ENCODE assay signal across 14 mouse cellular contexts in genomic region chr12:69939291-69939690, GRCm38 (mm10). TPM values are rescaled to one million over a fixed set of nuclear protein-coding genes. Genes with fewer than 3 reads are reported as not detected.
DNase-seq lines count a peak whose midpoint lies in the region; ATAC-seq and TF ChIP-seq lines count a peak whose summit lies in the region.
"Had no signal": no experiment of that assay in that cellular context is flagged by ENCODE, and none has a peak within 500 bp of the region (broad histone marks: within the 10 kb centered on the region; RNA-seq: fewer than 3 reads in every experiment).

No protein-coding gene starts in this region.

- H3K4me3 ChIP-seq in hindbrain, embryonic 11.5 days (ENCODE audit: low read depth, low read length), result no peak overlapping the region
- H3K4me3 ChIP-seq in hindbrain, embryonic 13.5 days, result no peak overlapping the region
- no peak overlapping the region for H3K4me3 ChIP-seq in E14TG2a.4 (replicated peaks; ENCODE audit: low read length)
- no peak overlapping the region for H3K4me3 ChIP-seq in kidney, embryonic 14.5 days (ENCODE audit: low read length)
- H3K4me3 ChIP-seq: limb, embryonic 12.5 days; neural tube, embryonic 15.5 days had no signal

- peaks cover 2% of the 10 kb centered on the region; the same call in 1 of the 2 replicates for H3K36me3 ChIP-seq in hindbrain, embryonic 11.5 days (ENCODE audit: control insufficient read depth, insufficient read depth, low read length)
- peaks cover 64% of the 10 kb centered on the region for H3K36me3 ChIP-seq in hindbrain, embryonic 13.5 days
- H3K36me3 ChIP-seq in E14TG2a.4 (ENCODE audit: insufficient read depth, low read length), result no peaks in the 10 kb centered on the region
- no peaks in the 10 kb centered on the region for H3K36me3 ChIP-seq in kidney, embryonic 14.5 days (ENCODE audit: control insufficient read depth, insufficient read depth, low read length)
- H3K36me3 ChIP-seq: limb, embryonic 12.5 days had no signal

- no peaks in the 10 kb centered on the region for H3K9me3 ChIP-seq in hindbrain, embryonic 11.5 days (ENCODE audit: control insufficient read depth, low read length)
- no peaks in the 10 kb centered on the region for H3K9me3 ChIP-seq in hindbrain, embryonic 13.5 days
- no peaks in the 10 kb centered on the region for H3K9me3 ChIP-seq in E14TG2a.4 (ENCODE audit: low read length)
- no peaks in the 10 kb centered on the region for H3K9me3 ChIP-seq in kidney, embryonic 14.5 days (ENCODE audit: control insufficient read depth, low read length)
- H3K9me3 ChIP-seq: limb, embryonic 12.5 days; neural tube, embryonic 15.5 days had no signal

- no peaks in the 10 kb centered on the region for H3K4me1 ChIP-seq in hindbrain, embryonic 11.5 days (replicated peaks; ENCODE audit: control insufficient read depth, insufficient read depth, low read length)
- no peaks in the 10 kb centered on the region for H3K4me1 ChIP-seq in hindbrain, embryonic 13.5 days (replicated peaks)
- H3K4me1 ChIP-seq in E14TG2a.4 (replicated peaks; ENCODE audit: low read depth, low read length), result peaks cover 18% of the 10 kb centered on the region
- no peaks in the 10 kb centered on the region for H3K4me1 ChIP-seq in kidney, embryonic 14.5 days (ENCODE audit: control insufficient read depth, insufficient read depth, low read length)
- H3K4me1 ChIP-seq: limb, embryonic 12.5 days; neural tube, embryonic 15.5 days had no signal

- no peak overlapping the region for H3K9ac ChIP-seq in hindbrain, embryonic 11.5 days (ENCODE audit: low read depth, low read length)
- no peak overlapping the region for H3K9ac ChIP-seq in hindbrain, embryonic 13.5 days
- no peak overlapping the region for H3K9ac ChIP-seq in kidney, embryonic 14.5 days (ENCODE audit: low read depth, low read length)
- H3K9ac ChIP-seq: limb, embryonic 12.5 days; neural tube, embryonic 15.5 days had no signal

- 59% methylated on average over 2 of the region's 2 CpGs for WGBS in hindbrain, embryonic 11.5 days
- 63% methylated on average over 2 of the region's 2 CpGs for WGBS in hindbrain, embryonic 13.5 days
- 67% methylated on average over 2 of the region's 2 CpGs for WGBS in kidney, embryonic 14.5 days

- no peak for ATAC-seq in hindbrain, embryonic 11.5 days (ENCODE audit: low FRiP score)
- ATAC-seq in hindbrain, embryonic 13.5 days (ENCODE audit: low FRiP score), result no peak
- no peak for ATAC-seq in erythroid progenitor cell, adult 5-6 weeks (replicated peaks; ENCODE audit: low FRiP score, poor library complexity, severe bottlenecking)
- ATAC-seq in kidney, embryonic 14.5 days (ENCODE audit: low FRiP score, low TSS enrichment), result no peak
- ATAC-seq: midbrain, embryonic 16.5 days had no signal

- DNase-seq in hindbrain, embryonic 11.5 days (ENCODE audit: low spot score), result peak; percentile 12
- peak; percentile 12 for DNase-seq in right cerebral cortex, postnatal 4 days
- no peak for DNase-seq in right cerebral cortex, adult 2 months (ENCODE audit: low spot score in 2 of 2)
- peak; percentile 8 for DNase-seq in adipocyte (ENCODE audit: low spot score)
- DNase-seq: adrenal gland, postnatal 10 days; kidney, adult 9 months; lung, postnatal 14 days had no signal

- no peak overlapping the region for H3K27ac ChIP-seq in hindbrain, embryonic 11.5 days (ENCODE audit: low read depth, low read length)
- H3K27ac ChIP-seq in hindbrain, embryonic 13.5 days, result no peak overlapping the region
- H3K27ac ChIP-seq in kidney, embryonic 14.5 days (ENCODE audit: low read depth, low read length), result no peak overlapping the region
- H3K27ac ChIP-seq: limb, embryonic 12.5 days; neural tube, embryonic 15.5 days had no signal

- no peaks in the 10 kb centered on the region for H3K27me3 ChIP-seq in hindbrain, embryonic 11.5 days (ENCODE audit: control insufficient read depth, insufficient read depth, low read length)
- no peaks in the 10 kb centered on the region for H3K27me3 ChIP-seq in hindbrain, embryonic 13.5 days
- no peaks in the 10 kb centered on the region for H3K27me3 ChIP-seq in E14TG2a.4 (ENCODE audit: insufficient read depth, low read length)
- no peaks in the 10 kb centered on the region for H3K27me3 ChIP-seq in kidney, embryonic 14.5 days (ENCODE audit: control insufficient read depth, insufficient read depth, low read length)
- H3K27me3 ChIP-seq: limb, embryonic 12.5 days; neural tube, embryonic 15.5 days had no signal

- TF ChIP-seq CTCF in E14TG2a.4 (conservative IDR thresholded peaks at IDR 0.05; ENCODE audit: low read length), result peak; percentile 87

- H3K4me2 ChIP-seq in hindbrain, embryonic 11.5 days (replicated peaks; ENCODE audit: low read depth, low read length), result no peak overlapping the region
- H3K4me2 ChIP-seq in hindbrain, embryonic 13.5 days, result no peak overlapping the region
- no peak overlapping the region for H3K4me2 ChIP-seq in kidney, embryonic 14.5 days (replicated peaks; ENCODE audit: low read depth, low read length)
- H3K4me2 ChIP-seq: limb, embryonic 12.5 days; neural tube, embryonic 15.5 days had no signal

RNA-seq across cellular contexts. Expression of gene Map4k5, which starts 46.3 kb away (rescaled TPM):
- polyA plus RNA-seq in hindbrain, embryonic 11.5 days (2014; fragmentation: Nextera tagmentation; extraction: Ambion mirVana), result 37.9 and 38.4 TPM in 2 replicates
- 30.7 and 30.9 TPM in 2 replicates for polyA plus RNA-seq in hindbrain, embryonic 13.5 days (2015; fragmentation: Nextera tagmentation; extraction: Ambion mirVana)
- 202 and 224 TPM in 2 replicates for total RNA-seq in erythroid progenitor cell, adult 5-6 weeks (2015; ENCODE audit: low replicate concordance)
- 300 and 358 TPM in 2 replicates for total RNA-seq in erythroid progenitor cell, adult 5-6 weeks (2017; ENCODE audit: low replicate concordance)
- 22.3 and 45.1 TPM in 2 replicates for polyA plus RNA-seq in kidney, embryonic 14.5 days (2014; fragmentation: Nextera tagmentation; extraction: Ambion mirVana)

RNA-seq across cellular contexts. Expression of gene Atl1, which starts 46.9 kb away (rescaled TPM):
- 54.7 and 59.5 TPM in 2 replicates for polyA plus RNA-seq in hindbrain, embryonic 11.5 days (2014; fragmentation: Nextera tagmentation; extraction: Ambion mirVana)
- polyA plus RNA-seq in hindbrain, embryonic 13.5 days (2015; fragmentation: Nextera tagmentation; extraction: Ambion mirVana), result 126 and 131 TPM in 2 replicates
- 6.1 and 12.6 TPM in 2 replicates for total RNA-seq in erythroid progenitor cell, adult 5-6 weeks (2015; ENCODE audit: low replicate concordance)
- total RNA-seq in erythroid progenitor cell, adult 5-6 weeks (2017; ENCODE audit: low replicate concordance), result 11.7 and 25.8 TPM in 2 replicates
- polyA plus RNA-seq in kidney, embryonic 14.5 days (2014; fragmentation: Nextera tagmentation; extraction: Ambion mirVana), result 3.3 and 4.8 TPM in 2 replicates

RNA-seq across cellular contexts. Expression of gene Sav1, which starts 47.5 kb away (rescaled TPM):
- 7.3 and 8.5 TPM in 2 replicates for polyA plus RNA-seq in hindbrain, embryonic 11.5 days (2014; fragmentation: Nextera tagmentation; extraction: Ambion mirVana)
- polyA plus RNA-seq in hindbrain, embryonic 13.5 days (2015; fragmentation: Nextera tagmentation; extraction: Ambion mirVana), result 1.6 and 2.7 TPM in 2 replicates
- 144 and 186 TPM in 2 replicates for total RNA-seq in erythroid progenitor cell, adult 5-6 weeks (2015; ENCODE audit: low replicate concordance)
- 87.7 and 131 TPM in 2 replicates for total RNA-seq in erythroid progenitor cell, adult 5-6 weeks (2017; ENCODE audit: low replicate concordance)
- polyA plus RNA-seq in kidney, embryonic 14.5 days (2014; fragmentation: Nextera tagmentation; extraction: Ambion mirVana), result 10.0 and 10.8 TPM in 2 replicates

Comparison
In these comparisons a context has a peak if more than half of its experiments do, and no peak if none do; other contexts are left out.
1. DNase-seq: peak in hindbrain, embryonic 11.5 days (single experiment), right cerebral cortex, postnatal 4 days (single experiment) and adipocyte (single experiment); none in right cerebral cortex, adult 2 months (0 of 2).